Mouse (Mus musculus) G1E (cell line): Measurements from ENCODE around the gene Galm.

Experiments
- CTCF ChIP-seq: IDR thresholded peaks from 2 replicates; pipeline ENCODE4 v1.5.1; 2012; ENCODE audit warnings: low read depth, low read length, inconsistent platforms, mixed read lengths
- GATA1 ChIP-seq: IDR thresholded peaks from 2 replicates; pipeline ENCODE4 v1.6.1; 2012; ENCODE audit warnings: borderline replicate concordance, low read length, inconsistent platforms, mixed read lengths
- TAL1 ChIP-seq: conservative IDR thresholded peaks from 2 replicates; pipeline ENCODE4 v1.6.1; 2012; ENCODE audit warnings: low read depth, low read length, inconsistent platforms, mixed read lengths

GRCm38 (mm10) chr17:80128476-80128990 lies 1.3 kb downstream of the Galm start:
- TF ChIP-seq CTCF (no peak), TAL1 (no peak), GATA1 (no peak)
